Mouse (Mus musculus) adipose tissue, adult 10 weeks (tissue): ENCODE measurements around the gene Mrgprg. TPM values are rescaled to one million over a fixed set of nuclear protein-coding genes. Genes with fewer than 3 reads are reported as not detected.

Experiments used
- polyA plus RNA-seq: library from polyadenylated mRNA; stranded (reverse); fragments of 350-450 nt; fragmentation: Illumina TruSeq; extraction: RNeasy Lipid Tissue Mini Kit (QIAGEN cat#74804); gene quantifications from one replicate; pipeline ENCODE4 v1.2.3, GENCODE M21; 2014; ENCODE audit warnings: low read depth, low replicate concordance

Mrgprg gene
- polyA plus RNA-seq = 0.36 TPM

GRCm38 (mm10) chr7:143766893-143767292, at the start of gene Mrgprg:
Gene Mrgprg (minus strand): TSS chr7:143766993.

GRCm38 (mm10) chr7:143783996-143784829, 17.4 kb upstream of the Mrgprg start, which contains the start of gene Mrgpre:
Gene Mrgpre (minus strand): TSS chr7:143784500.

GRCm38 (mm10) chr7:143756125-143757026, 10.4 kb downstream of the Mrgprg start, which contains the start of gene Osbpl5:
Gene Osbpl5 (minus strand): TSS chr7:143756985.

Other genes with a start within 250 kb of the Mrgprg start
- 81.0 TPM for gene Nap1l4, start 217.9 kb downstream of the Mrgprg start, polyA plus RNA-seq
- 25.4 TPM for gene Cars, start 166.9 kb downstream of the Mrgprg start, polyA plus RNA-seq
- gene Tnfrsf26, start 138.3 kb downstream of the Mrgprg start, polyA plus RNA-seq = 0.46 TPM
- gene Tnfrsf22, start 117.3 kb downstream of the Mrgprg start, polyA plus RNA-seq = 1.4 TPM
- 1.7 TPM for gene Tnfrsf23, start 81.1 kb downstream of the Mrgprg start, polyA plus RNA-seq
- 15.0 TPM for gene Osbpl5, start 10.0 kb downstream of the Mrgprg start, polyA plus RNA-seq
- gene Mrgpre, start 17.5 kb upstream of the Mrgprg start, polyA plus RNA-seq = 0.57 TPM
- gene Nadsyn1, start 55.9 kb upstream of the Mrgprg start, polyA plus RNA-seq = 9.4 TPM
- 9.7 TPM for gene Dhcr7, start 56.2 kb upstream of the Mrgprg start, polyA plus RNA-seq
- gene Gm498, start 99.8 kb upstream of the Mrgprg start, polyA plus RNA-seq = 6.6 TPM
- gene Shank2, start 234.9 kb upstream of the Mrgprg start, polyA plus RNA-seq = 1.3 TPM